Comparison of ENCODE assay signal across 8 mouse cellular contexts in the genomic region with DNA sequence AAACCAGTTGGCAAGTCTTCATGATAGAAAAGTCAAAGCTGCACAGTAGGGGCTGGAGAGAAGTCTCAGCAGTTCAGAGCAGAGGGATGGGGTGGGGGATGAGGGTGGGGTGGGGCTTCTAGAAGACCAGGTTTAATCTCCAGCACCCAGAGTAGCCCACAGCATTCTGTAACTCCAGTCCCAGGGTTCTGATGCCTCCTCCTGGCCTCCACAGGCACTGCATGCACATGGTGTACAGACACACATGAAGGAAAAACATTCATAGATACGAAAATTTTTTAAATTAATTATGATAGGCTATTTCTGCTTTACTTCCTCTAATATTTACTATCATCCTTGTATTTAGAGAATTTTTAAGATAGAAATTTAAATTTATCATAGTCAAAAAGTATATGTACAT.
DNase-seq lines count a peak whose midpoint lies in the region; ATAC-seq and TF ChIP-seq lines count a peak whose summit lies in the region.

No protein-coding gene starts in this region.

- TF ChIP-seq EP300 in MEL (IDR thresholded peaks at IDR 0.05; ENCODE audit: low read depth in 1 of 2, low read length in 2 of 2) = no peak

- peak; percentile 64 for TF ChIP-seq RAD21 in MEL (IDR thresholded peaks at IDR 0.05; ENCODE audit: low read depth, low read length)

- no peak for ATAC-seq in activated CD4-positive, CD25-positive, alpha-beta regulatory T cell, adult 4 months
- ATAC-seq in heart, embryonic 11.5 days (replicated peaks; ENCODE audit: insufficient number of reproducible peaks, low FRiP score, low TSS enrichment) = no peak

- no peaks in the 10 kb centered on the region for H3K27me3 ChIP-seq in MEL (ENCODE audit: control insufficient read depth in 1 of 2, insufficient read depth in 2 of 2, low read length in 2 of 2)
- H3K27me3 ChIP-seq in heart, embryonic 11.5 days (ENCODE audit: control insufficient read depth, insufficient read depth, low read length) = no peaks in the 10 kb centered on the region

- no peaks in the 10 kb centered on the region for H3K9me3 ChIP-seq in MEL (replicated peaks; ENCODE audit: insufficient read depth, low read length)
- no peaks in the 10 kb centered on the region for H3K9me3 ChIP-seq in heart, embryonic 11.5 days (replicated peaks; ENCODE audit: control insufficient read depth, low read length)

- H3K4me2 ChIP-seq in heart, embryonic 11.5 days = no peak overlapping the region

- no peak overlapping the region for H3K4me3 ChIP-seq in MEL (ENCODE audit: control insufficient read depth in 1 of 2, insufficient read depth in 1 of 2, low read depth in 2 of 2, low read length in 2 of 2)
- no peak overlapping the region for H3K4me3 ChIP-seq in heart, embryonic 11.5 days (ENCODE audit: low read depth, low read length)

- H3K4me1 ChIP-seq in MEL (ENCODE audit: control insufficient read depth in 1 of 2, insufficient read depth in 2 of 2, low read length in 2 of 2) = no peaks in the 10 kb centered on the region
- H3K4me1 ChIP-seq in heart, embryonic 11.5 days (ENCODE audit: control insufficient read depth, insufficient read depth, low read length) = no peaks in the 10 kb centered on the region

- DNase-seq in heart, postnatal 14 days = peak; percentile 7 to 34
- no peak for DNase-seq in heart, adult 11 months
- DNase-seq in 3T3-L1 (ENCODE audit: low read depth, low spot score) = peak; percentile 43
- DNase-seq in MEL (ENCODE audit: low read depth, low spot score) = peak; percentile 54
- DNase-seq in kidney, postnatal 4 days = peak; percentile 53 to 58
- DNase-seq in gastrocnemius, postnatal 14 days = no peak

- no peaks in the 10 kb centered on the region; a peak in 1 of 4 replicates for H3K36me3 ChIP-seq in MEL (ENCODE audit: control insufficient read depth in 1 of 2, insufficient read depth in 2 of 2, low read length in 2 of 2)
- H3K36me3 ChIP-seq in heart, embryonic 11.5 days (ENCODE audit: control insufficient read depth, insufficient read depth, low read length) = no peaks in the 10 kb centered on the region

- H3K79me2 ChIP-seq in MEL (ENCODE audit: control insufficient read depth, insufficient read depth, low read length, poor library complexity) = no peaks in the 10 kb centered on the region

- WGBS in heart, embryonic 11.5 days (ENCODE audit: insufficient replicate concordance) = 58% methylated on average over 1 of the region's 1 CpGs

- TF ChIP-seq CTCF in MEL (IDR thresholded peaks at IDR 0.05 in 2 of 3, conservative IDR thresholded peaks at IDR 0.05 in 1 of 3; ENCODE audit: control insufficient read depth in 1 of 3, insufficient read depth in 1 of 3, low read depth in 2 of 3, low read length in 3 of 3, poor library complexity in 1 of 3, severe bottlenecking in 1 of 3) = peak; percentile 43 to 68 (median 67)

- intact Hi-C loops in heart, postnatal 14 days (cut with DNase I) = loop anchor here (2.0 kb wide), 1 partner anchor 258 kb away; no protein-coding TSS in a partner anchor
- intact Hi-C loops in gastrocnemius, postnatal 14 days (cut with DNase I; ENCODE audit: low total_unique reads) = loop anchor here (5.0 kb wide), 1 partner anchor 269 kb away; no protein-coding TSS in a partner anchor

- H3K27ac ChIP-seq in MEL (ENCODE audit: control insufficient read depth, low read depth, low read length) = no peak overlapping the region
- no peak overlapping the region for H3K27ac ChIP-seq in heart, embryonic 11.5 days (ENCODE audit: low read depth, low read length)

- TF ChIP-seq POLR2A in MEL (IDR thresholded peaks at IDR 0.05; ENCODE audit: control insufficient read depth in 1 of 2, insufficient read depth in 1 of 2, low read depth in 1 of 2, low read length in 2 of 2, poor library complexity in 1 of 2) = no peak

- no peak overlapping the region for H3K9ac ChIP-seq in MEL (ENCODE audit: control insufficient read depth, low read depth, low read length, poor library complexity, severe bottlenecking)
- no peak overlapping the region for H3K9ac ChIP-seq in heart, embryonic 11.5 days (ENCODE audit: low read depth, low read length)

TF ChIP-seq in MEL, 35 proteins besides CTCF, POLR2A, EP300 and RAD21:
- TF ChIP-seq ZC3H11A (IDR thresholded peaks at IDR 0.05; ENCODE audit: low read depth, low read length) (peak; percentile 59), ZNF384 (IDR thresholded peaks at IDR 0.05; ENCODE audit: low read depth, low read length) (no peak), SMC3 (IDR thresholded peaks at IDR 0.05; ENCODE audit: low read depth, low read length) (peak; percentile 80)

Comparison
In these comparisons a context has a peak if more than half of its experiments do, and no peak if none do; other contexts are left out.
1. DNase-seq: peak in heart, postnatal 14 days (2 of 2), 3T3-L1 (single experiment), MEL (single experiment) and kidney, postnatal 4 days (2 of 2); none in heart, adult 11 months (single experiment) and gastrocnemius, postnatal 14 days (single experiment).